Mouse (Mus musculus) central nervous system, embryonic 14 days (tissue): ENCODE results near the gene Kin. TPM values are rescaled to one million over a fixed set of nuclear protein-coding genes. Genes with fewer than 3 reads are reported as not detected.

Experiments
- polyA plus RNA-seq: library from polyadenylated mRNA; depleted of rRNA; stranded (reverse); fragments of >200 nt; gene quantifications from 2 replicates; pipeline ENCODE4 v1.2.3, GENCODE M21; 2012; rRNA removed

Gene Kin
- 24.0 and 25.1 TPM in 2 replicates for polyA plus RNA-seq

GRCm38 (mm10) chr2:10080310-10081010, at the start of gene Kin, which contains the start of gene Atp5c1:
Kin (plus strand) TSS chr2:10080593.
Atp5c1 (minus strand) TSS chr2:10080510.

GRCm38 (mm10) chr2:10048461-10048860, 31.9 kb upstream of the Kin start, which contains the start of gene Taf3:
Taf3 (minus strand) TSS chr2:10048596.

GRCm38 (mm10) chr2:10131296-10131695, 50.9 kb downstream of the Kin start, which contains the start of gene Itih2:
Itih2 (minus strand) TSS chr2:10131396.

Other genes starting within 250 kb of the Kin start
- gene 4930412O13Rik, start 199.3 kb upstream of the Kin start, polyA plus RNA-seq: 2.1 and 3.1 TPM in 2 replicates
- 1.2 and 1.3 TPM in 2 replicates for gene 9230102O04Rik, start 191.1 kb upstream of the Kin start, polyA plus RNA-seq
- gene Gata3, start 190.6 kb upstream of the Kin start, polyA plus RNA-seq: 11.0 and 16.9 TPM in 2 replicates
- 8.2 and 8.6 TPM in 2 replicates for gene Taf3, start 32.0 kb upstream of the Kin start, polyA plus RNA-seq
- 365 and 383 TPM in 2 replicates for gene Atp5c1, start 83 bp upstream of the Kin start, polyA plus RNA-seq
- 2.2 and 2.6 TPM in 2 replicates for gene Itih2, start 50.8 kb downstream of the Kin start, polyA plus RNA-seq
- gene Itih5, start 73.0 kb downstream of the Kin start, polyA plus RNA-seq: 5.4 and 7.2 TPM in 2 replicates